Mouse (Mus musculus): ENCODE results near the gene Bcl6b.

- TF ChIP-seq CTCF (IDR thresholded peaks at IDR 0.05; ENCODE audit: borderline replicate concordance, insufficient read depth, low read depth, low read length) (no peak), POLR2A (IDR thresholded peaks at IDR 0.05; ENCODE audit: borderline replicate concordance, insufficient read depth, low read length) (no peak)
These were observed 9.3 kb downstream of the Bcl6b start for GRCm38 (mm10) chr11:70220323-70220722.

All from cerebellum, adult 2 months (tissue).